Mouse (Mus musculus) heart, postnatal 14 days (tissue): ENCODE results near the gene Fer. TPM values are rescaled to one million over a fixed set of nuclear protein-coding genes. Genes with fewer than 3 reads are reported as not detected.
A peak's percentile ranks its signal among the peaks of the same experiment; 100 is the strongest.

Source experiments
- DNase-seq, 2 experiments: peaks; one replicate each; pipeline ENCODE4 v3.0.0; 2021 to 2022
- intact Hi-C: fragments of 180-260 bp; cut with DNase I; formaldehyde crosslinking; loops from one replicate; pipeline ENCODE4 v1.15.1; 2025
- total RNA-seq, 2 experiments: library from RNA; stranded (reverse); gene quantifications; 2 replicates each; pipeline ENCODE4 v1.2.3; 2021

The Fer gene
- total RNA-seq, 2 experiments from 2014 or later = 17.7 to 19.2 TPM

DNA sequence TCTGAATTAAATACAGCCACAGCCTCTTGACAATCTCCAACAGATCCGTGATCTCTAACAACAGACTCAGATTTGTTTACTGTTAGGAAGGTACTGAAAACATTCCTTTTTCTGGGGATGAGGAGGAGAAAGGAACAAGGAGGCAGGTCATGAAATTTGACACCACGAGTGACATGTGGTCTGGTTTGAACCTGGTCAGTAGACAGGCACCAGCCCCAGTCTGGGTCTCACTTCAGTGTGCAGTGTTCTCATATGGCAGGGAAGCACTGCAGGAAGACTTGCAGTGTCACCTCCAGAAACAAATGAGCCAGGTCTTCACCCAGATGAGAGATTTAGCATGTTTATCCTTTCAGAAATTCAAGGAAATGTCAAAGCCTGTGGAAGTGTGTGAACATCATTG lies 266.9 kb downstream of the Fer start:
- no peak for DNase-seq
- intact Hi-C loops = no loop called here

DNA sequence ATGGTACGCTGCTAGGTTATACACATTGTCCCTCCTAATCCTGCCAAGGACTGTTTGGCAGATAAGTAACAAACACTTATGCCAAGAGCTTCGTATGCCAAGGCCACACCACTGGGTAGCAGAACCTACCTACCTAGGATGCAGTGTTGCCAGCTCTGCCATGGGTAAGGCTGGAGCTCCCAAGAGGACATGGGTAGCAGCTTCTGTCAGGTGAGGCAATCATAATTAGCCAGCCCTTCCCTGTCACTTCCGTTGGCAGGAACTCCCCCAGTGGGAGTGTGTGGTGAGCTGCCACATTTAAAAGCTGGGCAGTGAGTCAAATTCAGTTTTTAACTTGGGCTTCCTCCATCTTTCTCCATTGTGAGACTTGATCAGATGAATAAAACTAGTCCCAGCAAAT lies 267.5 kb downstream of the Fer start:
- DNase-seq = peak; percentile 24 to 41
- intact Hi-C loops = no loop called here

DNA sequence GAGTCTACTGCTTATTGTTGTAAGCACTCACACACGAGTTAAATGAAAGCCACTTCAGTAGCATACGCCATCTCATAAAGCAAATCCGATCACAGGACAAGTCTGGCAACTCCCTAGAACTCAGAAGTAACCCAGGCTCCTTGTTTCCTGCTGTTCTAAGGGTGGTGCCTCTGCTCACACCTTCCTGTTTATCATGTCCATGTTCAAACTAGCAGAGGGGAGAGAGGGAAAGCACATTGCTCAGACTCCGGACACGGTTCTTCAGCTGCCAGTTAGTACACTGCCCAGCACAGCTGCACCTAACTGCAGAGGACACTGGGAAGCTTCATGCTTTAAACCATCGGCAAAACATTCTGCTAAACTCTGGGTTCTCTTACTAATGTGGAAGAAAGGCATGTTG lies 269.3 kb downstream of the Fer start:
- intact Hi-C loops = no loop called here

DNA sequence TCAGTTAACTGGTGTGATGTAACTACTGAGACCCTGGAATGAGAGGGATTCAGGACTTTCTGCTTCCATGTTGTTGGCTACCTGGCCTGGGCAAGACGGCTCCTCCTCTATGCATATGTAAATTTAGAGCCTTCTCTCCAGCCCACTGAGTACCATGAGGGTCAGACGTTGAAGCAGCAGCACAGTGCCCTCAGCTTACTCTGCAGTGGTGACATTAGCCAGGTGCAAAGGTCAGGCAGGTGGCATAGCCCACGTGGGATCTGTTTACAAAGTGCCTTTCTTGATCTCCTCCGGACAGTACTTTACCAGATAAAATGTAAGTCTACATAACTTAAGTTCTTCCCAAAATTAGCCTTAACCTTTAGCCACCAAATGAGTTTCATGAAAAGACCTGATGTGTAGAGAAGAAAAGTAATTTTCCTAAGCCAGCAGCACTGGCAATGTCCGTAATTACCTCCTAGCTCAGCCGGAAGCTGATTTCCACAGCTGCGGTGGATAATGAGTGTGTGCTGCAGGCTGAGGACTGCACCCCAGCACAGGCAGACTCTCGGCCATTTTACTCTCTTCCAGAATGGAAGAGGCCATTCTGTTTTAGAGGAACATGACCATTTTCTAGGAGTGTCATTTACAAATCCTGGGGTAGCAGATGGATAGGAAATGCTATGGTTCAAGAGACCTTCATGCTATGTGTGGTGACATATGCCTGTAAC lies 273.2 kb downstream of the Fer start:
- intact Hi-C loops = no loop called here
- DNase-seq = no peak

More for the DNA sequence above, 269.3 kb downstream of the Fer start:
- no peak for DNase-seq

DNA sequence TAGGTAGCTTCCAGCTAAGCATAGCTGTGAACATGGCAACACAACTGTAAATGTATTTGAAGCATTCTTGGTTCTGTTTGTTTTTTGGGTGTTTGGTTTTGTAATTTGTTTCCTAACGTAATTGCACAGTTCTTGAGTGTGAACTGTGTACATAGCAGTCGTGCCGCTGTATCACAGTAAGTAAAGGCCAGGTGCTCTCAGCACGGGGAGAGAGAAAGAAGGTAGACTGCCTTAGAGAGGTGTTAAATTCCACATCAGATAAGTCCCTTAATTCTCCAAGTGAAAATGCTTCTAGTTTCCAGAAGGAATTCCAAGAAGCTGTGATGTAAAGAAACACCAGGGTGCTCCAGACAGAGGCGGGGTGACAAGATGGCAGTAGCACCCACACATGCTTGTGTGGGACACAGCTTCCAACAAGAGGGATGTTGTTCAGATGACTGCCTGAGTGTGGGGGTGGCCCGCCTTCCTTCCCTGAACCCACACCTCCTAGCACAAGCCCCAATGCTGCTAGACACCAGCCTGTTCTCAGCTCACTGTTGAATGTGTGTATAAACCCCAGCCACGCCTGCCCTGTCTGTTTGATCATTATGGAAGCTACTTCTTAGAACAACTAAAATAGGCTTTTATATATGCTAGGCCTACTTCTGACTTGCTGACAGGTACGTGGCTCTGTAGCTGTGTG lies 275.3 kb downstream of the Fer start:
- DNase-seq = no peak
- intact Hi-C loops = no loop called here

DNA sequence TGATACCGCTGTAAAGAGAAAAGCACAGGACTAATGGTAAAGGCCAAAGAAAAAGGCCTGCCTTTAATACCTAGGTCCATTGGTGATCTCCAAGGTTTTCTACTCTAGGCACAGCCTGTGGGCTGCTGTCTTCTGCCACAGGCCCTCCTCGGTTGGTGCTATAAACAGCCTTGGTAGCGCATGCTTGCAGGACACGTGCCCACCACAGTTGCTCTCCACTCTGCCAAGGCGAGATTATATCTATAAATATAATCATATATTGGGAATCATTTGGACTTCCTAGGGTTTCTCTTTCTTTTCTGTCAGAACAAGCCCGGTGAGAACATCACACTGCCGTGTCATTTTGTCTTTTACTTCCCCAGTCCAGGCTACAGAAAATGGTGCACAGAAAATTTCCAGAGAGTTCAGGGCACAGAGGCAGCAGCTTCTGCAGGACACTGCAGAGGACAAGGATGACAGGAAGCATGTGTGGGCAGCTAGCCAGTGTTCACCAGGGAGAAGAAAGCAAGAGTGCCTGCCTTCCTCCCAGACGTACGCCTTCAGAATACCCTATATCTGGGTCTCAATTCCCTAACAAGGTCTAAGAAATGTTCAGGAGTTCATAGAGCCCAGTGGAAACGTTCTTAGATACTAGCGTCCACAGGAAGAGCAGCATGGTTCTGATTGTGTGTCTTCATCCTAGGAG lies 276.5 kb downstream of the Fer start:
- DNase-seq = no peak
- intact Hi-C loops = no loop called here

DNA sequence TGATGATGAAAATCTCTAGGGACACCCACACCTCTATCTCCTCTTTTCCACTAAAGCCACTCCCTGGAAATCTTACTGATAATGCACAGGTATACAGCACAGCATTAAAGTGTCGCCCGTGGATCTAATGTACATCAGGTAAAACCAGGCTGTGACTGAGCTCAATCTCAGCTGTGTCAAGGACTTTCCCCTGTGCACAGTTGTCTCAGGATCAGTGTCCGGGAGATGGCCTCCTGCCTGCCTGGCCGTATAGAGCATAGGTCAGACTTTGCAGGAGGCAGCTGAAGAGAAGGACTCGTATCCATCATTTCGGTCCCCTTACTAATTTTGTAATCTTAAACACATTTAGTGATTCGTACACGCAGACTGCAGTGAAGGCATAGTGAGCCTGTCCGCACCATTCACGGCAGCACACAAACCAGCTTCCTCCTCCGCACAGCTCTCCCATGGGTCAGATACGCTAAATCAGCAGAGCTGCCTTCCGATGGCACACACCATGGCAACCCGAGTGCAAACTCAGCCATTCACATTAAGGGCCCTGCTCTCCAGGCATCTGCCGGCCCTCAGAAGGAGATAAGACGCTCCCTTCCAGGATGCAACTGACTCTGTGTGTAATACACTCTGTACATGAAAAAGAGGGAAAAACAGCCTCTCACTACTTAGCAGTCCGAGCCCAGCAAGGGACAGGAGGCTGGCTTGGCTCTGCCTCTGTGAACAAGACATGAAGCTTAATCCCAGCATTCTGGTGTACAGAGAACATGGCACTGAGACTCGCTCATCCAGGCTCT lies 277.4 kb downstream of the Fer start:
- DNase-seq = no peak
- intact Hi-C loops = no loop called here

DNA sequence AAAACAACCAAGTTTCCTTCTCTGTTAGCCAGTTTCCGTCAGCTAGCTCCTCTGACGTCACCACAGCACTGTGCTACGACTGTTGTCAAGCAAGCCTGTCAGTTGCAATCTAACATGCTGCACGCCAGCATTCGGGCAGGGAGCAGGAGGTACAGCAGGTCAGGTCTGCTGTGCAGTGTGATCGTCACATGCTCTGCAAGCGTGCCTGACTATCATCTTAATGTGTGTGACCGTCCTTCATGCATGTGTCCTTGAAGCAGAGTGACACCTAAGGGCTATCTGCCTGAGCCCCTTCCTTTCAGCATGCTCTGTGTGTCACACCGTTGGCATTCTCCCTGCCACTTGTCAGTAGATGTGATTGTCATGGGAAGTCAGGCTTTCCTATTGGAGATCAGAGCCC lies 279.0 kb downstream of the Fer start:
- intact Hi-C loops = no loop called here
- DNase-seq = peak in 1 of 2 experiments; percentile 22

DNA sequence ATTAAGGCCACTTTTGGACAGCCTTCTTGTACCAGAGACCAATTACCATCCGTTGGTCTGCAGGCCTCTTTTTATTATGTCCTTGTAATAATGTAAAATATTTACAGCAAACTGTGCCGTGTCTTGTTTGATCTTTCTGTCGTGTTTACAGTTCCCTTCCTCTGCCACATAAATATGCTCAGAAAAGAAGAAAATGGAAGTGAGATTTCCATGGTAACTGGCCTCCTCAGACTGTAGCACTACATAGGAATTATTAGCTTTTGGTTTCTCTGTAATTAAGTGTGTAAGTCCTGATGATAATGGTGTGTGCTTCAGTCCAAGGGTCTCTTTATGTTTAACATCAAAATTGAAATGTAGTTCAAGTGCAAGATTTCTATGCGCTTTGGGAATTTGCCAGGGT lies 283.5 kb downstream of the Fer start:
- no peak for DNase-seq
- intact Hi-C loops = no loop called here

DNA sequence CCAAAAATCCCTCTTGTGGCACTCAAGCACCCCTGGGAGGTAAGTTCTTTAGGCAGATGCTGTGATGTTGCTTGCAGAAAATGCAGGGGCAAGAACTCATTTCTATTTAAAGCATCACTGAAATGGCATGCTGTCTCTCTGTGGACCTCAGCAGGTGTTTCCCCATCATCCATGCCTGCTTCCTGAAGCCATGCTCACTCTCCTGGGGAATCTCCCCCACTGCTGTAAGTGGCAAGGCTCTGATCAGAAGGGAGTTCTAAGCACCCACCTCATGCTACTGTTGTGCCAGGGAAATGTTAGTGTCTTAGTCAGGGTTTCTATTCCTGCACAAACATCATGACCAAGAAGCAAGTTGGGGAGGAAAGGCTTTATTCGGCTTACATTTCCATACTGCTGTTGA lies 287.9 kb downstream of the Fer start:
- DNase-seq = no peak
- intact Hi-C loops = no loop called here

DNA sequence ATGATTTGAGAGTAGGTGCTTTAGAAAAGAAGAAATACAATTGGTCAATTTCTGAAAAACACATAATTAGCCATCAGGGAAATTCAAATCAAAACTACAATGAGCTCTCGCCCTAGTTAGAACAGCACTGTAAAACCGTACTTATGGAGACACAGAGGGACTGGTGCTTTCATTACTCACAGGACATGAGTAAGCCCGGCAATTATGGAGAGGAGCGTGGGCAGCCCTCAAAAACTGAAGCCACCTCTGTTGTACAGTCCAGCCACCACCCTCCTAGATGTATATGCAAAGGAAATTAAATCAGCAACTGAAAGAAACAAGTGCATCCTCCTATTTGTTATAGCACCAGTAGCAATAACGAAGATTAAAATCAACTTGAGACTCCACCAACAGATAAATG lies 304.9 kb downstream of the Fer start:
- intact Hi-C loops = no loop called here
- DNase-seq = no peak

DNA sequence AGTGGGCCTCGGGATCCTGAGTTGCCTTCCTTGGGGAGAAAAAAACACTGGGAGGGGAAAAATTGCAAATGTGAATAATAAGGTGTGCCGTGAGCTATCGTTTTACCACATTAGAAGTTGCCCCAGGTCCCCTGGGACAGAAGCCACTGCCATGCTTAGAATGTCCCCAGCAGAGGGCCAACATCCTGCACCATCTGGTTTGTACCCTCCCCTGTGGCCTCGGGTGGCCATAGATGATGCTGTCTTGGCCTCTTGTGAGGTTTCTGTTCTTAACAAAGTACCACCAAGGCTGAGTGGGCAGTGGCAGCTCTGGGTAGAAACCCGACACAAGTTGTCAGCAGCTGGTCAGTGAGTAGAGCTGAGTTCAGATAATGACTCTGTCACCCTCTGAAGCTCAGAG lies 307.2 kb downstream of the Fer start:
- intact Hi-C loops = no loop called here
- no peak for DNase-seq

DNA sequence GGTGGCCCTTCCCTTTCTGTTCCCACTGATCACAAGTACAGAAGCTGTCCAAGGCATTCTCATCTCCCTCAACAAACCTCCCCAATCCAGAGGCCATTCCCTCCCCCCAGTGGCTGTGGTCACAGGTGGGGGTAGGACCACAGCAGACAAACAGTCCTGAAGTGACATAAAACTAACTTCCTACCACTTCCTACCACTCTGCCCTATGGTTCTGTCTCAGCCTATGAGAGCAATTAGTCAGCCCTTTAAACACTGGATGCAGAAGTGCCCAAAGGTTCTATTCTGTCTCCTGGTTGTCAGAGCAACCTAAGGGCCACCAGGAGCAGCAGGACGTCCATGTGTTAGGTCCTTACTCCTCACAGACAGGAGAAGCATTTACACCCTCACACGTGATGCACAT lies 309.6 kb downstream of the Fer start:
- no peak for DNase-seq
- intact Hi-C loops = no loop called here

DNA sequence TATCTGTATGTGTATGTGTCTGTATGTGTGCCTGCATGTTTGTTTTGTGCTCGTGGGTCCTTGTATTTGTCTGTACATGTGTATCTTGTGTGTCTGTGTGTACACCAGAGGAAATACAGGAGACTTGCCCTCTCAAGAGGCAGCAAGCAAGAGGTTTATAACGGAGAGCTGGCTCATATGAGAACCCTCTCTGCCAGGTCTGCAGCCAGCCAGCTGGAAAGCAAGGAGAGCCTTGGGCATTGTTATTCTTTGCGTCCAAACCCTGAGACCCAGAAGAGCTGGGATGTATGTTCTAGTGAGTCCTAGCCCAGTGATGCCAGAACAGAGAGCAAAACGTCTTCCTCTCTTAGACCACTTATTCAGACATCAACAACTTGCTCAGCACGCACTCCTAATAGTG lies 317.7 kb downstream of the Fer start:
- intact Hi-C loops = no loop called here
- no peak for DNase-seq

DNA sequence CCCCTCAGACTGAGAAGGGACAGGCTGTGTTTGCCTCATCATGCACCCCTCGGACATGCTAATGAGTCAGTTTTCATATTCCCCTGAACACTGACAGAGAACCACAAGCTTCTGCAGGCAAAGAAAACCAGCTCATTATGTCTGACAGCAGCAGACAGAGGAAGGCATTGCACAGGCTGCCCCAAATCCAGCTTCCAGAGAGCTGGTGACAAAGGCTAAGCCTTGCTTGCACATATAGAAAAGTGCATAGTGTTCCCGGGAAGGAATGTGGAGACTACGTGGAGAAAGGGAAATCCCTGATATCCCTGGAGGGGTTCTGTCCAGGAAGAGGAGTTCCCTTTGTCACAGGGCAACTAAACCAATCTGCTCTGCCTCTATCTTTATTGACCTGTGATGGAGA lies 318.4 kb downstream of the Fer start:
- intact Hi-C loops = no loop called here

DNA sequence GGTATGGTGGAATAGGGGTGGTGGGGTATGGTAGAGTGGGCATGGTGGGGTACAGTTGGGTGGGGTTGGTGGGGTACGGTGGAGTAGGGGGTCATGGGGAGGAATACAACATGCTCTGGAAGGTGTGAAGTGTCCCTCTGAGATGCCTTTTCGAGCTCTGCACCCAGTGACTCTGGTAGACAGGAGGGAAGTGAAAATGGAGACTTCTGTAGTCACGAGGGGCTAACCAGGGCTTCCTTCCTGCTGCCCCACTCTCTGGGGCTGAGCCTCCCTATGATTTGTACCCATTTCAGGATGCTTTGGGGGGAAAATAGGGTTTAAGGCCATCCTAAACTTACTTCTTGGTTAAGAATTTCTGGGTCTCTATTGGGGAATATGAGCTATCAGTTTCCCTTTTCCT lies 319.7 kb downstream of the Fer start:
- intact Hi-C loops = no loop called here
- no peak for DNase-seq

More for the DNA sequence above, 318.4 kb downstream of the Fer start:
- DNase-seq = no peak

DNA sequence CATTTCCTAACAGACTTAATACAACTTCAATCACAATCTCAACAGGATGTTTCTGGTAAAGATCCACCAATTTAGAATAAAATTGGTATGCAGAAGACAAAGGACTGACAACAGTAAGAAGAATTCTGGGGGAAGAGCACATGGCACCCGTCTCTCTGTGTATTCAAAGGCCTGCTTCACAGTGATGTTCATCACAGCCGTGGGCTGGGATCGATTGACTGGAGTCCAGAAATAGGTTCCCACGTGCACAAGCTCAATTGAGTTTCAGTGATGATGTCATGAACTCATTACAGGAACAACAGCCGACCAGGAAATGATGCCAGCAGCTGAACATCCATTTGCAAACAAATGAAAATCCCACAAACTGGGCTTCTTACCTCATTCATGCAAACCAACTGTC lies 320.3 kb downstream of the Fer start:
- intact Hi-C loops = no loop called here
- DNase-seq = no peak
